Mouse (Mus musculus): ENCODE data around the gene Dph2. TPM values are rescaled to one million over a fixed set of nuclear protein-coding genes. Genes with fewer than 3 reads are reported as not detected.

Dph2 gene
- total RNA-seq (2021) = 10 to 100 TPM; 10.9 to 11.5 TPM

DNA sequence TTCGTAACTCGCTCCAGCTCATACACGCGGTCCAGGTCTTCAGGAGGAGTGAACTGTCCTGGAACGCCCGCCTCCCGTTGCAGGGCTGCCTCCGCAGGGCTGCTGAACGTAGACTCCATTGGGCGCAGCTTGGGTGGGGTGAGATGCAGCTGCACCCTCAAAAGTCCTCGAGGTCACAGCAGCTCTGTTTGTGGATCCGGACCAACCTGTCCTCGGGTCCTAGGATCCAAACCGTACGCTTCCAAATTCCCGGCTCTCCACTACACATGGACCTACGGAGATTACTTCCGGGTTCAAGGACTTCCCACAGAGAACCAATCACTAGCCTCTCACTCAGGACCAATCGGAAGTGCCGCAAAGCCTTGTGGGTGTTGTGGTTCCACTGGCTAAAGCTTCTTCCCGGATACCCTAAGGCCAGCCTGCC lies at the start of gene Dph2:
TSS of gene Dph2 (minus strand) at position 295 of the 424 bp plus-strand sequence.
- DNase-seq = peak; percentile 78 to 81

DNA sequence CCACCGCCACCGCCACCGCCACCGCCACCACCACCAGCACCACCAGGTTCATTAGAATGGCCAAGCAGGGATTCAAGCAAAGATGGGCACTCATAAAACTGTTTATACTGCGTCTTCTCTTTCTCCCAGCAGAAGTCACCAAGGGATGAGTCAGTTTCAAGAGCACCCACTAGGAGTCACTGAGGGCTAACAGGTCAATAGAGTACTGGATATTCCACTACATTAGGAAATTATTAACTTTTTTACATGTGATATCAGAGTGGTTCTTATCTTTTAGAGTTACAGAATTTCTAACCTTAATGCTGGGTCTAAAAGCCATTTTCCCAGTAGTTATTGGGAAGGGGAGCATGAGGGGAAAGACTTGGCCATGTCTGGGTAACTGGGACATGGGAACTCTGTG lies 45.1 kb upstream of the Dph2 start:
- no peak for DNase-seq

- no peak for DNase-seq
These were observed 42.2 kb upstream of the Dph2 start for GRCm38 (mm10) chr4:117934081-117934480.

- DNase-seq = no peak
These were observed 41.4 kb upstream of the Dph2 start for GRCm38 (mm10) chr4:117933248-117933647.

DNA sequence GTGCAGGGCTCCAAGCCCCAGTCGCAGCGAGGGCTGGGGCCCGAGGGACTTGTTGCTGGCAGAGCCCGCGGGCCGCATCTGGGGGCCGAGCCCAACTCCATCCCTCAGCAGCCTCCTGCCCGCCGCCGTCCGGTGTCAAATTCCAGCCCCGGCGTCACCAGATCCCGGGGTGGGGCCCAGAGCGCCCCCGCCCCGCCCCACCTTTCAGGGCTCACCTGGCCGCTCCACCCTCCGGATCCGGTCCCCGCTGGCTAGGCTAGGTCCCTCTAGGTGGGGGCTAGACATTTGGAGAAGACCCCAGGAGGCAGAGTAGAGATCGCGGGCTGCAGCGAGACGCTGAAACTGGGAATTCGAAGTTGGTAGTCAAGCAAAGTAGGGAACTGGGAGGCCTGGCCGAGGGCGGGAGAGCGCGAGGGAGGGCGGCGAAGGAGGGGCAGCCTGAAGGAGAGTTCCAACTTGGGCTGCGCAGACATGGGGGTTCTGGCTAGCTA lies 37.6 kb upstream of the Dph2 start, which contains the start of gene Artn:
TSS of gene Artn (minus strand) at position 373 of the 491 bp plus-strand sequence.
- DNase-seq = no peak

DNA sequence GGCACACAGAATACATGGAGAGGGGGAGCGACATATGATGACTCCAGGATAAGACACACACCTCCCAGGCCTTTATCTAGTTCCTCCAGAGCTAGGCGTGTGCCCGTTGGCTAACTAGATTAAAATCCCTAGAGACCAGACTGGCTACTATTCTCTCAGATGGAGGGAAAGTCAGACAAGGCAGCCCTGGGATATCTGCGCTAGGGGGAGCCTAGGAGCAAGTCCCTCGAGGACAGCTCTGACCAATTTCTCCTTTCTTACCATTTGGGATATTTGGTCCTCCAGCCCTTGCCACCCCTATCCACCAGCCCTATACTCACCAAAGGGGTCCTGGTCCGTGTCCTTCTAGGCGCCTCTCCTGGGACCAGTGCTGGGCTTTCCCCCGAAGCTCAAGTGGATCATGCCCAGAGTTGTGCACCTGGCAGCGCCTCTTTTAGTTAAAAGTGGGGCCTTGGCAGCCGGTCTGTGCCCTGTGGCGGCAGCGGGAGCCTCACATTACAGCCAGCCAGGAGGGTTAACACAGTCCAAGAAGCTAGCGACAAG lies 36.9 kb upstream of the Dph2 start:
- no peak for DNase-seq

DNA sequence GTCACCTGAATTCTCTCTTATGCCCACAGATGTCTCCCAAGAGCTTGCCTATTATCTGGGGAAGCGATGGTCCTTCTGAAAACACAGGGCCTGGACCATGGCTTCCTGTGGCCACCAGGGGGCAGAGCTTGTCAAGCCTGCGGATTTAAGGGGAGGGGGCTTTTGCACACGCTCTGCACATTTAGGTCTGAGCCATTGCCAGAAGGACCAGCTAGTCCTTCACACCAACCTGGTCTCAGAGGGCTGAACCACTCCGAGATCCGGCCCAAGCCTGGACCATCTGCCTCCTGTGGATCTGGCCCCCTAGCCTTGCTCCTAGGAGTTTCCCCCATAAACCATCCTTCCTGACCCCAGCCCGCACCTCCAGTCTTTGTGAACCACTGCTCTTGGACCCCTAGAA lies 36.4 kb upstream of the Dph2 start:
- DNase-seq = no peak

- DNase-seq = peak in 1 of 2 experiments; percentile 54
These were observed 35.0 kb upstream of the Dph2 start for GRCm38 (mm10) chr4:117926545-117927482.

GRCm38 (mm10) chr4:117924916-117925315 lies 33.1 kb upstream of the Dph2 start:
- no peak for DNase-seq

DNA sequence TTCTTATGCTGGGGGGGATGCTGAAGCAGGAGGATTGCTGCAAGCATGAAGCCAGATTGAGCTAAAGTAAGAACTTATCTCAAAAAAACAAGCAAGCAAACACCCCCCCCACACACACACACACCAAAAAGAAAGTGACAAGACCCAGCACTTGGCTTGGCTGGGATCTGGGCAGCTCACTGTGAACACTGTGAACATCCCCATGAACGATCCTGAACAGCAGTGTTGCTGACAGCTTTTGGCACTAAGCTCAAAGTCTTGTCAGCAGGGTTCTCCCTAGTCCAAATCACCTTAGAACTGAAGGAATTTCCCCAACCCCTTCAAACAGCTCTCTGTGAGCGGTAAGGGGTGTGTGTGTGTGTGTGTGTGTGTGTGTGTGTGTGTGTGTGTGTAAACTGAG lies 31.6 kb upstream of the Dph2 start:
- no peak for DNase-seq

- no peak for DNase-seq
These were observed 29.5 kb upstream of the Dph2 start for GRCm38 (mm10) chr4:117921358-117921757.

DNA sequence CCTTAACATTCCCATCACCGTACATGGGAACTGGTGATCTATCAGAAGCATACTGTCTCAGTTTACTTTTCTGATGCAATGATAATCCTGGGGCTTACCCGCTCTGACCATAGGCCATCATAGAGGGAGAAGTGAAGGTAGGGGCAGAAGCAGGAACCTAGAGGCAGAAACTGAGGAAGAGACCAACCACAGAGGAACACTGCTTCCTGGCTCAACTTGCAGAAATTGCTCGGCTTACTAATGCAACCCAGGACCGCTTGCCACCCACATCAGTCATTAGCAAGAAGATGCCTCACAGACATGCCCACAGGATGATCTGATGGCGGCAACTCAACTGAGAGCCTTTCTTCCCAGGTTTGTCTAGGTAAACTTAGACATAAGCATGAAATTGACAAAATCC lies 26.9 kb upstream of the Dph2 start:
- DNase-seq = no peak

DNA sequence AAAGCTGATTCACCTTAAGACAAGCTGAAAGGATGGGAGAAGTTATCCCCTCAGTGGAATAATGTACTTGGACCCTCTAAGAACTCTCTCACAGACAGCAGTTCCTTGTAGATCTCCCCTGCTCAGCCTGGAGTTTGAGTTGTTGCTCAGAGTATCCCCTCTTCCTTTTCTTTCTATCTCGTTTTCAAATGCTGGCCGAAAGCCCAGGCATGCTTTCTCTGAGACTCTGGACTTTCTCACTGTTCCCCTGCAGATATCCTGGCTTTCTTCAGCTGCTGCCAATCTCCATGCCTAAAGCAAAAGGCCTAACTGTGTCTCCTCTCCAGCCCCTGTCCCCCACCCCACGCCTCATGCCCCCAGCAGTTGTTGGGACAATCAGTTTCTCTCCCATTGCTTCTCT lies 26.4 kb upstream of the Dph2 start:
- DNase-seq = no peak

DNA sequence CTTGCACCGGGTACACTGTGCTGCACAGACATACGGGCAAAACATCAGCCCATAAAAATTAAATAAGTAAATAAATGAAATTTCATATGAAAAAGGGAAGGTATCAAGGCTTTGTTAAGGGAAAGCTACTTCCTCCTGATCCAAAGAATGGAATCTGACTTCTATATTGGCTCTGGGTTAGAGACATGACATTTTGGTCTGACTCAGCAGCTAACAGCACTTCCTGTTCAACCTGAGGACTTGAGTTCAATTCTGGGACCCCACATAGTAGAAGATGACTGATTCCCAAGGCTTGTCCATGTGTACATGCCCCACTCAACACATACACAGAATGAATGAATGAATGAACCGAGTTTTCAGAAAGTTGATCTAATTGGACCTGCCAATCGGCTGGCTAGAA lies 26.0 kb upstream of the Dph2 start:
- no peak for DNase-seq

DNA sequence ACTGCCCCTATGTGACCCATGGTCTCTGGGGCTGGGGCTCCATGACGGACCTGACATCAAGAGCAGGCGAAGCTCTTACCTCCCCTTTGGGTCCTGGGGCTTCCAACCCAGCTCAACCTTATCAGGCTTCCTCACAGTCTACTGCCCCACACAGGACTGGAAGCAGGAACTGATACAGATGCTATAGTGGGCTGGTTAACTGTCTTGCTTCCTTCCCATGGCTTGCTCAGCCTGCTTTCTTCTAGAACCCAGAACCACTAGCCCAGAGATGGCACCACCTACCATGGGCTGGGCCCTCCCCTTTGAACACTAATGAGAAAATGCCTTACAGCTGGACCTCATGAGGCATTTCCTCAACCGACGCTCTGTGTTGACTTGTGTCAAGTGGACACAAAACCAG lies 25.6 kb upstream of the Dph2 start:
- DNase-seq = no peak

GRCm38 (mm10) chr4:117916386-117916785 lies 24.6 kb upstream of the Dph2 start:
- DNase-seq = no peak

- DNase-seq = no peak
These were observed 23.8 kb upstream of the Dph2 start for GRCm38 (mm10) chr4:117915489-117916105.

DNA sequence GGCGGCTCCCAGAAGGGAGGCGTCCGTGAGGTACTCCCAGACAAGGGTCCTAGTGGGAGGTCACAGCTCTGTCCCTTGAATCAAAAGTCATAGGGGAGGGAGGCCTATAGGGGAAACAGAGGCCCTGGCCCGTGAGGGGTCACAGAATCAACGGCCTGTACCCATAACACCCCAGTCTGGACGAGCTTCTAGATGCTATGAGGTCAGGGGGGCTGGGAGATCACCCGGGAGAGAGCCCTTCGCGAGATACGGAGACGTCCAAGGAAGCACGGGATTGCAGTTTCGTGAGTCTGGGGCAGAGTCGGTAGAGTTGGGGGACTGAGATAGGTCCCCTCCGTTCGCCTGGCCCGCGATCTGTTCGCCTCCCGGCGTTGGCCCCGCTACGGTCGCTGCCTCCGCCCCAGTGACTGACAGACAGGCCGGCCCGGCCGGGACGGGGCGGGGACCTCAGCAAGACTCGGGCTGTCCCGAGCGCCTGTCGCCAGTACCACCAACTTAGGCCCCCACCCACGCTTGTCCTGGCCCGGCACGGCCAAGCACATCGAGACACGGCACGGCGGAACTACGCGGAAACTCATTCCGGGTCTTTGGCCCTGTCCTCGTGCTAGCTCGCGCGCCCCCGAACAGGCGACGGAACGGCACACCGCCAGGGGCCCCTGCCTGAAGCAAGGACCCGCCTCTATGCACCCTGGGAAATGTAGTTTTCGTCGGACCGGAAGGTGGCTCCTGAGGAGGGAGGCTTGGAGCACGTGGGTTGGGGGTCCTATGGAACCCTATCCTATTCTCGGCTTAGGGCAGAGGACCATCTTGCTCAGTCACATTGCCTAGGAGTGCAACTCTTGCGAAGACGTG lies 23.0 kb upstream of the Dph2 start, which contains the start of gene Ipo13:
TSS of gene Ipo13 (minus strand) at position 409 of the 852 bp plus-strand sequence.
- peak; percentile 95 to 97 for DNase-seq

DNA sequence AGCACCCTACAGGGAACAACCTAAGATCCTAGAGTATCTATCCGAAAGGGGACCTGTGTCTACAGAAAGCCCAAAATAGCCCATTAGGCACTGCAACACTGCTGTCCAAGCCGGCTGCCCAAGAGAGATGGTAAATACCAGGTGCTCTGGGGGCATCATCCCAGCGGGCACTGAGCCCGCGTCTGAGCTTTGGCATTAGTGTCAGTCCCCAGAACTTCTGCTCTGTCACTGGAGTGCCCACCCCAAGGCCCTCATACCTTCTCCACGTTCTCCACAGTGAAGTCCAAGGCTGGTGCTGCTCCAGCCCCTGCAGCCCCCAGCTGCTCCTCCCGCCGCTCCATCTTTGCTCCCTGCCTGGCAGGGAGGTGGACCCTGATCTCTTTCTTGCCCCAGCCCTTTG lies 22.2 kb upstream of the Dph2 start:
- no peak for DNase-seq

DNA sequence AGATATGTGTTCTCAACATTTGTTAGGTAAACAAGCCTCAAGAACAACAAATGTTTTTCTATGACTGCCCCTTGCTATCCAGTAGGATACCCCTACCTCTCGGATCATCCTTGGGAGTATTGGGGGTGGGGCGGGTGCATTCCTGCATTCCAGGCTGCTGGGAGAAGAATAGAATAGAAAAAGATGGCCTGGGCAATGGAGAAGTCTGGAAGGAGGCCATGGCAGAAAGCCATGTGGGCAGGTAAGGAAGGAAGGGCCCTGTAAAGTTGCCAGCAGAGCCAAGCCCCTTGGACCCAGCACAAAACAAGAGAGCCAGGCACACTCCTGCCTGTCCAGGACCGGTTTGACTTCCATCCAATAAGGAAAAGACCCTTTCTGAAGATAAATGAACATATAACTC lies 21.6 kb upstream of the Dph2 start:
- no peak for DNase-seq

- DNase-seq = no peak
These were observed 20.9 kb upstream of the Dph2 start for GRCm38 (mm10) chr4:117912685-117913273.

- no peak for DNase-seq
These were observed 20.3 kb upstream of the Dph2 start for GRCm38 (mm10) chr4:117912131-117912561.
